Mouse (Mus musculus): Measurements from ENCODE around the gene Eif2a. TPM values are rescaled to one million over a fixed set of nuclear protein-coding genes. Genes with fewer than 3 reads are reported as not detected.
A peak's percentile ranks its signal among the peaks of the same experiment; 100 is the strongest.
"Not testable (repeated sequence)": the region's sequence is repeated elsewhere in the genome, so short reads cannot be mapped to it uniquely, and the experiment has no call there.

Gene Eif2a
- total and polyA plus RNA-seq, 3 experiments, result 116 to 241 (median 119) TPM

DNA sequence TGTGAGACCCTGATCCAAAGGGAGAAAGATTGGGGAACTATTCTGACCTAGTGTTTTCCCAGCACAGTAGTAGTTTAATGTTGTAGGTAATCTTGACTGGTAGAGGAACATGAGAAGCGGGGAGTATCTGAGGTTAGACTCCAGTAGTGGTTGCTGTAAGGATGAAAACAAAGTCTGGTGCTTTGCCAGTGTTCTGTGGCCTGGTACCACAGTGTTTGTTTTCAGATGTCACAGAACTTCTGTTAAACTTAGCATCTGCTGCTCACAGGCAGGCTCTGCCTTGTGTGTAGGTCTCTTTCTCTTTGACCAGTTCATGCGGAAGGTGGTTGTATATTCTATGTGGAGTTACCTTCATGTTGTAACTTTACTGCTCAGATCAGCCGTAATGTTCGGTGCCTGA is 55.9 kb downstream of the Eif2a start:
- Histone ChIP-seq H3K4me3 (replicated peaks in 1 of 3; ENCODE audit: low read depth in 2 of 3, low read length in 2 of 3, poor library complexity in 1 of 3) (peak overlapping the region; percentile 13 to 23 (median 13)), H3K27me3 (replicated peaks) (no peaks in the 10 kb centered on the region), H3K4me1 (ENCODE audit: control insufficient read depth in 1 of 2, insufficient read depth in 2 of 2) (peaks cover 14 to 57% of the 10 kb centered on the region in 2 experiments), H3K27ac (ENCODE audit: insufficient read depth, low read depth) (peak overlapping the region; percentile 28), H3K9me3 (replicated peaks; ENCODE audit: low read length) (no peaks in the 10 kb centered on the region), H3K79me2 (replicated peaks; ENCODE audit: control insufficient read depth, extremely low read depth, insufficient read depth, poor library complexity, severe bottlenecking) (peaks cover 90% of the 10 kb centered on the region), H3K36me3 (replicated peaks in 1 of 2; ENCODE audit: control insufficient read depth in 1 of 2, insufficient read depth in 1 of 2, low read length in 1 of 2) (peaks cover 11 to 38% of the 10 kb centered on the region in 2 experiments), H3K9ac (ENCODE audit: insufficient read depth, low read depth) (peak overlapping the region; percentile 71), H3K4me2 (ENCODE audit: insufficient read depth, low read depth, poor library complexity, severe bottlenecking) (peak overlapping the region; percentile 78)
- TF ChIP-seq IRF4 (IDR thresholded peaks at IDR 0.05; ENCODE audit: low read depth, low read length), result no peak
- no peak for TF ChIP-seq HCFC1 (IDR thresholded peaks at IDR 0.05; ENCODE audit: low read depth, low read length)
- no peak for TF ChIP-seq BHLHE40 (IDR thresholded peaks at IDR 0.05; ENCODE audit: low read depth, low read length)
- no peak for TF ChIP-seq ETS1 (conservative IDR thresholded peaks at IDR 0.05; ENCODE audit: low read depth, low read length)
- no peak for TF ChIP-seq ZC3H11A (IDR thresholded peaks at IDR 0.05; ENCODE audit: low read depth, low read length)
- DNase-seq (ENCODE audit: extremely low read depth), result no peak
- in situ Hi-C loops (cut with MboI; ENCODE audit: low pct_ligation_motif_present, low pct_unique_long_range_greater_than_20kb, low sequenced_read_pairs) (no loop called here), dilution Hi-C loops (cut with MboI; ENCODE audit: extremely low pct_ligation_motif_present, extremely low pct_unique_long_range_greater_than_20kb, low sequenced_read_pairs) (no loop called here)

DNA sequence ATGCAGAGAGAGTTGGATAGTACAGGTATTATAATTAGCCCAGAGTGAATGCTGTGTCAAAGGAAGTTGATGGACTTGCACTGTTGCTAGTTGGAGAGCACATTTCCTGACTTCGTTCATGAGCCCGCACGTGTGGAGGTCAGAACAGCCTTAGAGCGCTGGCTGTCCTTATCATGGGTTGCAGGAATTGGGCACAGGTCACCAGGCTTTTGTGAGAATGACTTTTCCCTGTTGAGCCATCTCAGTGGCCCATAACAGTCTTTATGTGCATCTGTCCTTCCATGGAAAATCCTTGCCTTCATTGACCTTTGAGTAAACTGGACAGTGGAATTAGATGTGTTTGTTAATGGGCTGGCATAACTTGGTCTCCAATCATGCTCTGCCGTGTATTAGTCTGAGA is 56.7 kb downstream of the Eif2a start:
- H3K27ac ChIP-seq (ENCODE audit: insufficient read depth, low read depth), result no peak overlapping the region
- peaks cover 87% of the 10 kb centered on the region for H3K79me2 ChIP-seq (replicated peaks; ENCODE audit: control insufficient read depth, extremely low read depth, insufficient read depth, poor library complexity, severe bottlenecking)
- in situ Hi-C loops (cut with MboI; ENCODE audit: low pct_ligation_motif_present, low pct_unique_long_range_greater_than_20kb, low sequenced_read_pairs) (no loop called here), dilution Hi-C loops (cut with MboI; ENCODE audit: extremely low pct_ligation_motif_present, extremely low pct_unique_long_range_greater_than_20kb, low sequenced_read_pairs) (no loop called here)
- 0 out of 2 replicates have a peak, but pooled peaks have one; percentile 7 for TF ChIP-seq BHLHE40 (IDR thresholded peaks at IDR 0.05; ENCODE audit: low read depth, low read length)
- TF ChIP-seq MAFK (IDR thresholded peaks at IDR 0.05; ENCODE audit: insufficient replicate concordance, low read length), result no peak
- H3K4me3 ChIP-seq (replicated peaks in 1 of 3; ENCODE audit: low read depth in 2 of 3, low read length in 2 of 3, poor library complexity in 1 of 3), result no peak overlapping the region
- no peaks in the 10 kb centered on the region for H3K27me3 ChIP-seq (replicated peaks)
- H3K4me1 ChIP-seq (ENCODE audit: control insufficient read depth in 1 of 2, insufficient read depth in 2 of 2), result peaks cover 18 to 64% of the 10 kb centered on the region in 2 experiments
- peaks cover 13 to 38% of the 10 kb centered on the region in 2 experiments for H3K36me3 ChIP-seq (replicated peaks in 1 of 2; ENCODE audit: control insufficient read depth in 1 of 2, insufficient read depth in 1 of 2, low read length in 1 of 2)
- H3K4me2 ChIP-seq (ENCODE audit: insufficient read depth, low read depth, poor library complexity, severe bottlenecking), result peak overlapping the region; percentile 37; the same call in 1 of the 2 replicates
- no peak for DNase-seq (ENCODE audit: extremely low read depth)
- H3K9me3 ChIP-seq (replicated peaks; ENCODE audit: low read length), result no peaks in the 10 kb centered on the region
- peak overlapping the region; percentile 71; the same call in 1 of the 2 replicates for H3K9ac ChIP-seq (ENCODE audit: insufficient read depth, low read depth)

DNA sequence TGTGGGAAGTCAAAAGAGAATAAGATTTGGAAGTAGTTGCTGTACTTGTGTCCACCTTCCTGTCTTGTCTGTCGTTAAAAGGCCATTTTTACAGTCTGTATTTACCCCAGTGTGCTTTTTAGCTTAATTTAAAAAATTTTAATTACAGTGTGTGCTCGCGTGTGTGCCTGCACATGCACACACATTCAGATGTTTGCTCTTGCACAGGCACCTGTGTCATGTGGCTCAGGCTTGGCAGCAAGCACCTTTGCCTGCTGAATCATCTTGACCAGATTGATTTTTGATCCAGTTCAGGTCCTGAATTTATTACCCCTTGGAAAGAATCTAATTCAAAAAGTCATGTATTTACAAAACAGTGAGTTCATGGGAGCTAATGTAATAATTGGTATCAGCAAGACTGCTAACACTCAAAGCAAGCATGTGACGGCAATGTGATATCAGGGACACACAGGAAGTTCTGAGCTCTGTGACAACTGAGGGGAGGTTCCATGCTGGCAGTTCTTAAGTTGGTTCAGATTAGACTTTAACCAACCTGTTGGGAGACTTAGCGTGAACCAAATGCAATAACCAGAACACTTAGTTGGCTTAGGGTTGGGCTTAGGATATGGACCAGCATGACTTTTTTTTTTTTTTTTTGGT is 57.3 kb downstream of the Eif2a start:
- H3K36me3 ChIP-seq (replicated peaks in 1 of 2; ENCODE audit: control insufficient read depth in 1 of 2, insufficient read depth in 1 of 2, low read length in 1 of 2), result peaks cover 19 to 44% of the 10 kb centered on the region in 2 experiments
- H3K4me1 ChIP-seq (ENCODE audit: control insufficient read depth in 1 of 2, insufficient read depth in 2 of 2), result peaks cover 20 to 70% of the 10 kb centered on the region in 2 experiments
- peak overlapping the region; percentile 37; the same call in 1 of the 2 replicates for H3K4me2 ChIP-seq (ENCODE audit: insufficient read depth, low read depth, poor library complexity, severe bottlenecking)
- no peak for DNase-seq (ENCODE audit: extremely low read depth)
- in situ Hi-C loops (cut with MboI; ENCODE audit: low pct_ligation_motif_present, low pct_unique_long_range_greater_than_20kb, low sequenced_read_pairs) (no loop called here), dilution Hi-C loops (cut with MboI; ENCODE audit: extremely low pct_ligation_motif_present, extremely low pct_unique_long_range_greater_than_20kb, low sequenced_read_pairs) (no loop called here)
- H3K4me3 ChIP-seq (replicated peaks in 1 of 3; ENCODE audit: low read depth in 2 of 3, low read length in 2 of 3, poor library complexity in 1 of 3), result no peak overlapping the region
- no peaks in the 10 kb centered on the region for H3K9me3 ChIP-seq (replicated peaks; ENCODE audit: low read length)
- no peaks in the 10 kb centered on the region for H3K27me3 ChIP-seq (replicated peaks)
- H3K9ac ChIP-seq (ENCODE audit: insufficient read depth, low read depth), result no peak overlapping the region
- no peak overlapping the region for H3K27ac ChIP-seq (ENCODE audit: insufficient read depth, low read depth)
- peaks cover 86% of the 10 kb centered on the region for H3K79me2 ChIP-seq (replicated peaks; ENCODE audit: control insufficient read depth, extremely low read depth, insufficient read depth, poor library complexity, severe bottlenecking)
- TF ChIP-seq RAD21 (IDR thresholded peaks at IDR 0.05; ENCODE audit: low read depth, low read length) (no peak), ZNF384 (IDR thresholded peaks at IDR 0.05; ENCODE audit: low read depth, low read length) (no peak; the same call in 1 of the 2 replicates), BHLHE40 (IDR thresholded peaks at IDR 0.05; ENCODE audit: low read depth, low read length) (0 out of 2 replicates have a peak, but pooled peaks have one; percentile 15), MXI1 (IDR thresholded peaks at IDR 0.05; ENCODE audit: low read depth, low read length) (no peak)

DNA sequence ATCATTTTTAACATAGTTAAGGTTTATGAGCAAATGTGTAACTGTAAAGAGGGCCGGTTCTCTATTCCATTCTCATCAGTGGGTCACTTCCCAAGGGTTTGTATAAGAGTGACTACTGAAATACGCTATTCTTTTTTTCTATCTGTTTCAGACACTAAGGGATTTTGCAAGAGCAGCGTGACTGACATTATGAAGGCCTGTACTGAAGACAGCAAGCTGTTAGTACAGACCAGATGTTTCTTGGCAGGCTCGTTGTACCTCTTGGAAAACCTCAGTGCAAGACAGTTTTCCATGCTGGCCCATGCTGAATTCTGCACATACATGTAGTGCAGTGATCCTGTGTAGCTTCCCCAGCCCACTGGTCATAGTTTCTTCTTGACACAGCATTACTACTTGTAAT is 64.9 kb downstream of the Eif2a start:
- dilution Hi-C loops (cut with MboI; ENCODE audit: extremely low pct_ligation_motif_present, extremely low pct_unique_long_range_greater_than_20kb, low sequenced_read_pairs); in situ Hi-C loops (cut with MboI; ENCODE audit: low pct_ligation_motif_present, low pct_unique_long_range_greater_than_20kb, low sequenced_read_pairs): not testable (repeated sequence)

More for the DNA sequence above, 64.9 kb downstream of the Eif2a start:
- Histone ChIP-seq H3K4me1 (ENCODE audit: control insufficient read depth in 1 of 2, insufficient read depth in 2 of 2) (peaks cover 13 to 57% of the 10 kb centered on the region in 2 experiments), H3K36me3 (replicated peaks in 1 of 2; ENCODE audit: control insufficient read depth in 1 of 2, insufficient read depth in 1 of 2, low read length in 1 of 2) (peaks cover 34 to 52% of the 10 kb centered on the region in 2 experiments), H3K79me2 (replicated peaks; ENCODE audit: control insufficient read depth, extremely low read depth, insufficient read depth, poor library complexity, severe bottlenecking) (peaks cover 24% of the 10 kb centered on the region)
- not testable (repeated sequence) for H3K27me3 ChIP-seq (replicated peaks); DNase-seq (ENCODE audit: extremely low read depth); H3K9me3 ChIP-seq (replicated peaks; ENCODE audit: low read length); H3K4me3 ChIP-seq (replicated peaks in 1 of 3; ENCODE audit: low read depth in 2 of 3, low read length in 2 of 3, poor library complexity in 1 of 3); H3K4me2 ChIP-seq (ENCODE audit: insufficient read depth, low read depth, poor library complexity, severe bottlenecking); H3K9ac ChIP-seq (ENCODE audit: insufficient read depth, low read depth); H3K27ac ChIP-seq (ENCODE audit: insufficient read depth, low read depth)

All from CH12.LX (cell line).